Mouse (Mus musculus): ENCODE results near the gene Hmcn2.

DNA sequence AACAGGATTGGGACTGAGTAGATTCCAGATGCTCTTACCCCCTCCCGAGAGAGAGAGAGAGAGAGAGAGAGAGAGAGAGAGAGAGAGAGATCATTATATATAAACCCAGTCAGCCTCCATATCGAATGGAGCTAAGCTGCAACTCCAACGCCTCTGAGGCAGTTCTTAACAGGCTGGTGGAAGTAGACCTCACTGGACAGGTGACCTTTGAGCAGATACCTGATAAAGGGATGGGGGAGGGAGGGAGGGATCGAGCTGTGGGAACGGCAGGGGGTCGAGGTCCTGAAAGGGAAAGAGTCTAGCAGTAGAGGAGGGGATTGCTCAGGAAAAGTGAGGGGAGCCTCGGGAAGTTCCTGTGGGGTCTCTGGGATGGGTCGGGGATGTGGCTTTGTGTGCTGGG is 147.8 kb downstream of the Hmcn2 start:
- TF ChIP-seq CTCF (IDR thresholded peaks at IDR 0.05; ENCODE audit: control insufficient read depth, insufficient read depth, insufficient replicate concordance, low read depth, low read length): no peak
- no peak for TF ChIP-seq POLR2A (IDR thresholded peaks at IDR 0.05; ENCODE audit: control insufficient read depth, low read depth, low read length)

All from testis, adult 2 months (tissue).